Mouse (Mus musculus): ENCODE data around the gene Eri3.

The Eri3 gene

GRCm38 (mm10) chr4:117657646-117658045 lies 107.5 kb downstream of the Eri3 start:
- in situ Hi-C loops (cut with MboI, MseI): no loop called here

GRCm38 (mm10) chr4:117658582-117659444 lies 108.6 kb downstream of the Eri3 start:
- in situ Hi-C loops (cut with MboI, MseI): no loop called here

- in situ Hi-C loops (cut with MboI, MseI): no loop called here
Measured at GRCm38 (mm10) chr4:117660001-117660400, 109.8 kb downstream of the Eri3 start.

GRCm38 (mm10) chr4:117664411-117665137 lies 114.4 kb downstream of the Eri3 start:
- in situ Hi-C loops (cut with MboI, MseI): no loop called here

GRCm38 (mm10) chr4:117665531-117665930 lies 115.4 kb downstream of the Eri3 start:
- in situ Hi-C loops (cut with MboI, MseI): no loop called here

GRCm38 (mm10) chr4:117666054-117666453 lies 115.9 kb downstream of the Eri3 start:
- in situ Hi-C loops (cut with MboI, MseI): no loop called here

- in situ Hi-C loops (cut with MboI, MseI): no loop called here
Measured at GRCm38 (mm10) chr4:117669874-117670273, 119.7 kb downstream of the Eri3 start.

- in situ Hi-C loops (cut with MboI, MseI): no loop called here
Measured at GRCm38 (mm10) chr4:117672042-117672441, 121.9 kb downstream of the Eri3 start.

- in situ Hi-C loops (cut with MboI, MseI): no loop called here
Measured at GRCm38 (mm10) chr4:117673901-117674300, 123.7 kb downstream of the Eri3 start.

GRCm38 (mm10) chr4:117676903-117677302 lies 126.7 kb downstream of the Eri3 start:
- in situ Hi-C loops (cut with MboI, MseI): no loop called here

- in situ Hi-C loops (cut with MboI, MseI): no loop called here
Measured at GRCm38 (mm10) chr4:117680963-117681362, 130.8 kb downstream of the Eri3 start.

GRCm38 (mm10) chr4:117681931-117682461 lies 131.8 kb downstream of the Eri3 start, which contains the start of gene Dmap1:
Gene Dmap1 (minus strand): TSS chr4:117682273.
- in situ Hi-C loops (cut with MboI, MseI): no loop called here

- in situ Hi-C loops (cut with MboI, MseI): no loop called here
Measured at GRCm38 (mm10) chr4:117682463-117682862, 132.3 kb downstream of the Eri3 start.

- in situ Hi-C loops (cut with MboI, MseI): no loop called here
Measured at GRCm38 (mm10) chr4:117683048-117683768, 133.0 kb downstream of the Eri3 start.

GRCm38 (mm10) chr4:117686354-117686753 lies 136.2 kb downstream of the Eri3 start:
- in situ Hi-C loops (cut with MboI, MseI): no loop called here

GRCm38 (mm10) chr4:117705361-117705760 lies 155.2 kb downstream of the Eri3 start:
- in situ Hi-C loops (cut with MboI, MseI): loop anchor here (5.0 to 10.0 kb wide), 2 partner anchors 89 to 157 kb away; no protein-coding TSS in a partner anchor

GRCm38 (mm10) chr4:117708780-117709550 lies 158.8 kb downstream of the Eri3 start:
- in situ Hi-C loops (cut with MboI, MseI): loop anchor here (5.0 to 10.0 kb wide), 2 partner anchors 86 to 153 kb away; no protein-coding TSS in a partner anchor

- in situ Hi-C loops (cut with MboI, MseI): loop anchor here in 1 of 2 experiments (5.0 kb wide), 1 partner anchor 65 kb away; no protein-coding TSS in a partner anchor
Measured at GRCm38 (mm10) chr4:117712314-117712713, 162.1 kb downstream of the Eri3 start.

GRCm38 (mm10) chr4:117713303-117714098 lies 163.3 kb downstream of the Eri3 start:
- in situ Hi-C loops (cut with MboI, MseI): loop anchor here in 1 of 2 experiments (5.0 kb wide), 1 partner anchor 64 kb away; no protein-coding TSS in a partner anchor
